Mouse (Mus musculus) activated CD4-positive, CD25-positive, alpha-beta regulatory T cell (primary cell): ENCODE results near the gene 4921539E11Rik. TPM values are rescaled to one million over a fixed set of nuclear protein-coding genes. Genes with fewer than 3 reads are reported as not detected.

Experiments
- polyA plus RNA-seq, 2 experiments: library from polyadenylated mRNA; unstranded; fragments of 100-300 nt; shearing (Covaris generic); gene quantifications; one replicate each; pipeline ENCODE4 v1.2.1; 2017

The 4921539E11Rik gene
- not detected for polyA plus RNA-seq

GRCm38 (mm10) chr4:103290763-103291162, at the start of gene 4921539E11Rik:
Gene 4921539E11Rik (minus strand): TSS chr4:103290863.

GRCm38 (mm10) chr4:103313587-103314525, 23.2 kb upstream of the 4921539E11Rik start, which contains the start of gene Oma1:
Gene Oma1 (plus strand): TSS chr4:103313812.

GRCm38 (mm10) chr4:103214925-103215820, 75.5 kb downstream of the 4921539E11Rik start, which contains the start of gene Slc35d1:
Gene Slc35d1 (minus strand): TSS chr4:103215164.

Other genes starting within 250 kb of the 4921539E11Rik start
- gene Mier1, start 176.5 kb downstream of the 4921539E11Rik start, polyA plus RNA-seq: 10 to 100 TPM; 73.2 to 75.7 TPM
- 1 to 10 TPM in 1 of 2 experiments, under 1 TPM in 1; 0.21 to 2.7 TPM for gene Wdr78, start 176.3 kb downstream of the 4921539E11Rik start, polyA plus RNA-seq
- 10 to 100 TPM; 20.7 to 26.1 TPM for gene Slc35d1, start 75.7 kb downstream of the 4921539E11Rik start, polyA plus RNA-seq
- 10 to 100 TPM; 21.6 to 26.2 TPM for gene Oma1, start 22.9 kb upstream of the 4921539E11Rik start, polyA plus RNA-seq